Mouse (Mus musculus) adrenal gland, postnatal 10 days (tissue): ENCODE measurements around the gene Scarf2. TPM values are rescaled to one million over a fixed set of nuclear protein-coding genes. Genes with fewer than 3 reads are reported as not detected.
A peak's percentile ranks its signal among the peaks of the same experiment; 100 is the strongest.

Source experiments
- DNase-seq: peaks from one replicate; pipeline ENCODE4 v3.0.0; 2021; ENCODE audit warnings: mixed read lengths
- long read RNA-seq, 2 experiments: library from polyadenylated mRNA; stranded (forward); transcript quantifications; one replicate each; pipeline ENCODE4 v2.0.0; 2021
- total RNA-seq, 2 experiments: library from RNA; stranded (reverse); gene quantifications; 2 replicates each; pipeline ENCODE4 v1.2.3; 2021

Scarf2 gene
- 10 to 100 TPM; 15.0 to 16.7 TPM for total RNA-seq
- long read RNA-seq, experiment 1, transcript Scarf2-201 (11 exons, 3,308 nt): major isoform, 14 of 36 reads
- long read RNA-seq, experiment 1, partial matches to known transcripts: 18 of 36 reads
- long read RNA-seq, experiment 1, other reads (novel, unspliced or antisense): 4 of 36 reads
- long read RNA-seq, experiment 2, transcript Scarf2-201 (11 exons, 3,308 nt): major isoform, 9 of 21 reads
- long read RNA-seq, experiment 2, partial matches to known transcripts: 2 of 21 reads
- long read RNA-seq, experiment 2, other reads (novel, unspliced or antisense): 6 of 21 reads

- DNase-seq: peak; percentile 62
Observed at GRCm38 (mm10) chr16:17796971-17797811, at the start of gene Scarf2. Gene Scarf2, plus strand, starts transcription at chr16:17797282.

DNA sequence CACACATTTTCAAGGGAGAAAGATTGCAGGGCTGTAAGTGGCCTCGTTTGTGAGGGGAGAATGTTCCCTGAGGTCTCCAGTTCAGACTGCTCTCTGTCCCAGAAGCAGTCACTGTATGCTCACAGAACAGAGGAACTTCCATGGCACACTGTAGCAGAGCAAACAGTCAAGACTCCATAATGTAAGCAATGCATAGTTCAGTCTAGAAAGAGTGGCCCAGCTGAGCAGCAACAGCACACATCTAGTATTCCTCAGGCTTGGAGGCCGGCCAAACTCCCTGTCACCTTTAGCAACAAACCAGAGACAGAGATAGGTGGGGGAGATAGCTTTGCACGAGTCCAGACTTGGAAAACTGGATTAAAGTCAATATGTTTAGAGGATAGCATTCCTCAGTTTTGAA, 44.1 kb upstream of the Scarf2 start:
- DNase-seq: peak; percentile 30

- DNase-seq: peak; percentile 13
Observed at GRCm38 (mm10) chr16:17753686-17754085, 43.4 kb upstream of the Scarf2 start.

GRCm38 (mm10) chr16:17757756-17758155, 39.3 kb upstream of the Scarf2 start:
- no peak for DNase-seq

DNA sequence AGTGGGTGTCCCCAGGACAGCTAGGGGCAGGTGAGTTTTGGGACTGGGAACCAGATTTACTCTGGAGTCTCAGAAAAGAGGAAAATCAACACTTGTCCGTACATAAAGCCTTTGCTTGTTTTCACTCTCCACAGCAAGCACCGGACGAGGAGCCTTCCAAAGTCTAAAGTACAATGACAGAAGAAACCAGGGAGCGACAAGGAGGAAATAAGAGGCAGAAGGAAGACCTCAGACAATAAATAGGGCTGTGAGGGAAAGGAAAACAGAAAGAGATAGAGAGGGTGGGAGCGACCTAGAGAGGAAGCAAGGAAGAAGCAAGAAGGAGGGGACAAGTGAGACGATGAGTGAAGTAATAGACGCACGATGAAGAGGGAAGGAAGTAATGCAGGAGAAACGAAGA, 38.2 kb upstream of the Scarf2 start:
- DNase-seq: no peak

- DNase-seq: peak; percentile 97
Observed at GRCm38 (mm10) chr16:17759344-17759773, 37.7 kb upstream of the Scarf2 start, which contains the start of gene Klhl22. Gene Klhl22, plus strand, starts transcription at chr16:17759618.

DNA sequence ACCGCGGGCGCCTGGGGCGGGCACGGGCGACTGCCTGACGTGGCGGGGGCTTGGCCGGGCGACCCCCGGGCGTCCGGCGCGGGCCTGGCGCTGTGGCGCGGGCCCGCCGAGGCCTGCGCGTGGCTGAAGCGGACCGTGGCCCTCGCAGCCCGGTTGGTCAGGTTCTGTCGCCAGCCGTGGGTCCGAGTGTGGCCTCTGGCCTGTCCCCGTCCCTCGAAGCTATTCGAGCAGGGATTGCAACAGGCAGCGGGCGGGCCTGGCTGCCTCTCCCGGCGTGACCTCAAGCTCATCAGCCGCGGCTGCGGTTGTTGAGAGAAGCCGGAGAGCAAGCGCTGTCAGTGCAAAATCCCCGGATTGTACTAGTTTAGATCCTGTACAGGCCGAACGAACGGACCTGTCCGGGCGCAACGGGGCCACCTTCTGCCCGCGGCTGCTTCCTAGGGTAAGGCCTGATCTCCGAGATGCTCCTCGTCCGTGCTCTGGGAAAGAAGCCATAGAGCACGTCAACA, 37.2 kb upstream of the Scarf2 start:
- DNase-seq: peak; percentile 77

DNA sequence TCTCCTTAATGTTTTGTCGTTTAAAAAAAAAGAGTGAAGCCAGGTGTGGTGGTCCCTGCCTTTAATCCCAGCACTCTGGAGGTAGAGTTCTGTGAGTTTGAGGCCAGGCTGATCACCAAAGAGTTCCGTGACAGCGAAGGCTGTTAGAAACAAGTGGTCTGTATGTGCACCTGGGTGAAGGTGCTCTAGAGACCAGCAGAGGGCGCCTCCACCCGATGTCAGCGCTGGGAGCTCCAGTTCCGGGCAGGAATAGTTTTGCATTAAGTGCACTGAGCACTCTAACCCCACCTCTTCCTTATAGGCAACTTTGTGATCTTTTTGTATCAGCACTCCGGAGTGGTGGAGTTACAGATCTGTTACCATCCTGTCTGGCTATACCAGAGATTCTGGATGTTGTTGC, 36.4 kb upstream of the Scarf2 start:
- peak; percentile 57 for DNase-seq

- no peak for DNase-seq
Observed at GRCm38 (mm10) chr16:17761074-17761473, 36.0 kb upstream of the Scarf2 start.

DNA sequence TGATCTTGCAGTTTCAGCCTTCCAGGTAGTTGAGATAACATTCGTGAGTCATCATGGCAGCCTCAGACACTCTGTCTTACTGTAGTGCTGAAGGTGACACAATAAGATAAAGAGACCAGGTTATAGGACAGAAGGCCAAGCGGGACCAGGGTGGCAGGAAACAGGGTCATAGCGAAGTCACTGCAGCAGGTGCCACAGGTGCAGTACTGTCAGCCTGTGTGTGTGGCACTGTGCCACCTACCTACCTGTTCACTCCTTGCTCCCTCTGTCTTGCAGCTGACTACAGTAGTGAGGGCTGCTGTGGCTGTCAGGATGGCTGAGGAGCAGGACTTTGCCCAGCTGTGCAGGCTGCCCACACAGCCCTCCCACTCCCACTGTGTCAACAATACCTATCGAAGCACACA, 33.0 kb upstream of the Scarf2 start:
- no peak for DNase-seq

DNA sequence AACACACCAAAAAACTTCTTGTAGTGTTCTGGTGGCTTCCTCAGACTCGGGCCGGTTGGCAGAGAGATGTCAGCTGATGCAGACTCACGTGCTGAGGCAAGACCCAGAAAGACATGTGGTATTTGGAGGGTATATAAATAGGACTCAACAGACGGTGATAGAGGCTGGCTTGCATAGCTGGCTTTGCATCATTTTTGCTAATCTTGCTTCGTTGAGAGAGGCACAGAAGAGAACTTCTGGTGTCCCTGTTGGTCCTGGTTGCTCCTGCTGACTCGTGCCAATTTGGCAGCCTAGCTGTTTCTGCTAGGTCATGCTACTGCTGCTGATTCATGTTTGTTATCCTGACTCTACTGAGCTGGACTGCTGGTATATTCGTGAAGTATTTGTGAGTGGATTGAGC, 28.2 kb upstream of the Scarf2 start:
- DNase-seq: peak; percentile 54

GRCm38 (mm10) chr16:17771117-17771865, 25.8 kb upstream of the Scarf2 start:
- peak; percentile 54 for DNase-seq

DNA sequence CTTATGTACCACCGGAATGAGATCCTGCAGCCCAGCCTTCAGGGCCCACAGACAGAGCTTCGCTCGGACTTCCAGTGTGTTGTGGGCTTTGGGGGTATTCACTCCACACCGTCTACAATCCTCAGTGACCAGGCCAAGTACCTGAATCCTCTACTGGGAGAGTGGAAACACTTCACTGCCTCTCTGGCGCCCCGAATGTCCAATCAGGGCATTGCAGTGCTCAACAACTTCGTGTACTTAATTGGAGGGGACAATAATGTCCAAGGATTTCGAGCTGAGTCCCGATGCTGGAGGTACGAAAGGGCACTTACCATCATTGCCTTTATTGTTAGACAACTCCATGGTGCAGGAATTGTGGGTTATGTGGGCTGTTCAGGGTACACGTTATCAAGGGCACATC, 20.3 kb upstream of the Scarf2 start:
- DNase-seq: peak; percentile 56

- no peak for DNase-seq
Observed at GRCm38 (mm10) chr16:17778223-17778622, 18.9 kb upstream of the Scarf2 start.

DNA sequence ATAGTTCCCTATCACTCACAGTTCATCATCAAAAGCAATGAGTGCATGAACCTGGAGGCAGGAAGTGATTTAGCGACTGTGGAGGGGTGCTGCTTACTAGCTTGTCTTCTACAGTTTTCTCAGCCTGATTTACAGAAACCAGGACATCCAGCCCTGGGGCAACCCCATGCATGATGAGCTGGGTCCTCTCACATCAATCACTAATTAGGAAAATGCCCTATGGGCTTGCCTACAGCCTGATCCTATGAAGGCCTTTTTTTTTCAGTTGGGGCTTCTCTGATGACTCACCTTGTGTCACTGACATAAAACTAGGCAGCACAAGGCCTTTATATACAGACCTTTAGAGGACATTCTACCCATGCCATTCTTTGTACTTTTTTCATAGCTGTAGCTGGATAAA, 17.4 kb upstream of the Scarf2 start:
- DNase-seq: no peak

GRCm38 (mm10) chr16:17785337-17785736, 11.7 kb upstream of the Scarf2 start:
- DNase-seq: no peak

DNA sequence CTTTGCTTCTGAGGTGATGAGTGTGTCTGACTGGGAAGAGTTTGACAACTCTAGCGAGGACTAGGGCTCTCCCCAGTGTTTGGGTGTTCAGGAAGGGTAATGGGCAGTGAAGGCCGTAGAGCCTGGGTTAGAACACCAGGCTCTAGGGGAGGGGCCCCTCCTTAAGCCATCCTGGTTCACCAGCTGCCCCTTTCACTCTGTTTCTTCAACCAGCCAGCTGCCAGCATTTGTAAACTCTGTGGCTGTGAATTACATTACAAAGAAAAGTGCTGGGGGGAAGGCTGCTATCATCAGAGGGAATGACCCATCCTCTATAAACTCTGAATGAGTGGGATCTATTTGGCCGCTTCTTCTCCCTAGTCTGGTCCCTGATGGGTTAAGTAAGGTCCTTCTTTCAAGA, 4.4 kb upstream of the Scarf2 start:
- no peak for DNase-seq

DNA sequence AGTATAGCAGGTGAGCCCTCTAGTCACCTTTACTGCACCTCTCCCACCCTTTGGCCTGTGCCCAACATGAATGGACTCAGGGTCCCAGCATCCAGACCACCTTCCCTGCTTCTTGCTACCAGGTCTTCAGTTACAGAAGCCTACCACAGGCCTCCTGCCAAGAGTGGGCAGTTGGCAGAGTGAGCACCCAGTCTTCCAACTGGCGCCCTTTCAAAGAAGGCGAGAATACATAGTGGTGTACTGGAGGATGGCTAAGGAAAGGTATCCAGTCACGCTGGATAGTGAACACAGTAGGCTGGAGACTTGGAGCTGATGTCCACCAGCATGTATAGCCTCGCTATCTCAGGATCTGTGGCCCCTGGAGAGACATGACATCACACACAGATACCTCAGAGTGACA, 3.0 kb upstream of the Scarf2 start:
- DNase-seq: no peak

DNA sequence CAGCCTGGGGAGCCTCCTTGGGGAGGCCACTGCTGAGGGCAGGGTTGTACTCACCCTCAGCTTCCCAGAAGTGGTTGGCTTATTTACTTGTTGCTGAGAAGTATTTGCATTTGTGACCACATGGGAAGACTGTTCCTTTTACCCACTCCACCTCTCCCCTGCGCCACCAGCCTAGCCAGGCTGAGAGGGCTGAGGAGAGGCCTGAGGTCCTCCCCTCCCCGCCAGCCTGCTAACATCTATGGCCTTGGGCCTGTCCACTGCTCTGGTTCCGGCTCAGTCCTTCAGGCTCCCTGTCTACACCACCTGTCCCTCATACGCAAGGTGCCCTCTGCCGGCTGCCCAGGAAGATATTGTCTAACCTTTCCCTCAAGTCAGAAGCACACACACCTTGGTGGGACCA, 1.4 kb upstream of the Scarf2 start:
- no peak for DNase-seq

GRCm38 (mm10) chr16:17796519-17796918, 563 bp upstream of the Scarf2 start:
- no peak for DNase-seq

GRCm38 (mm10) chr16:17797812-17798311, 780 bp downstream of the Scarf2 start:
- DNase-seq: peak; percentile 23
